Mouse (Mus musculus) forebrain, embryonic 15.5 days (tissue): ENCODE results near the gene Rack1. TPM values are rescaled to one million over a fixed set of nuclear protein-coding genes. Genes with fewer than 3 reads are reported as not detected.

Source experiments
- ATAC-seq: fragments of 200-750 bp; cut with Nextera tagmentation; replicated peaks from 2 replicates; pipeline ENCODE4 v1.8.0; 2017; ENCODE audit warnings: mild to moderate bottlenecking, moderate TSS enrichment, moderate library complexity
- H3K27ac ChIP-seq: fragments of 300-500 bp; sonication (generic); replicated peaks from 2 replicates; pipeline ENCODE4 v1.5.1; 2015; ENCODE audit warnings: mild to moderate bottlenecking, inconsistent platforms
- H3K27me3 ChIP-seq: fragments of 300-500 bp; sonication (generic); 2 replicates; pipeline ENCODE4 v1.6.1; 2015; ENCODE audit warnings: inconsistent platforms
- H3K36me3 ChIP-seq: fragments of 300-500 bp; sonication (generic); 2 replicates; pipeline ENCODE4 v1.6.1; 2015; ENCODE audit warnings: mild to moderate bottlenecking, inconsistent platforms
- H3K4me1 ChIP-seq: fragments of 300-500 bp; sonication (generic); 2 replicates; pipeline ENCODE4 v1.6.1; 2015; ENCODE audit warnings: inconsistent platforms
- H3K4me2 ChIP-seq: fragments of 300-500 bp; sonication (generic); replicated peaks from 2 replicates; pipeline ENCODE4 v1.6.1; 2015; ENCODE audit warnings: mild to moderate bottlenecking, inconsistent platforms
- H3K4me3 ChIP-seq: fragments of 300-500 bp; sonication (generic); 2 replicates; pipeline ENCODE4 v1.5.1; 2015; ENCODE audit warnings: mild to moderate bottlenecking, inconsistent platforms
- H3K9ac ChIP-seq: fragments of 300-500 bp; sonication (generic); replicated peaks from 2 replicates; pipeline ENCODE4 v1.6.1; 2015; ENCODE audit warnings: mild to moderate bottlenecking, inconsistent platforms
- H3K9me3 ChIP-seq: fragments of 300-500 bp; sonication (generic); 2 replicates; pipeline ENCODE4 v1.6.1; 2016; ENCODE audit warnings: inconsistent platforms
- WGBS: fragments of 180-500 bp; shearing (Covaris S2); methylation state at CpG from one replicate; pipeline ENCODE4 v1.1.7; 2015; ENCODE audit warnings: mixed read lengths; 5-methylcytosine and 5-hydroxymethylcytosine counted together
- polyA plus RNA-seq: library from polyadenylated mRNA; unstranded; fragments of >200 nt; fragmentation: Nextera tagmentation; extraction: Ambion mirVana; gene quantifications from 2 replicates; pipeline ENCODE4 v1.2.1, GENCODE M21; 2015

The Rack1 gene
- polyA plus RNA-seq, 1 experiment from 2014 or later = 475 TPM

GRCm38 (mm10) chr11:48798984-48799920 is 880 bp upstream of the Rack1 start:
- Histone ChIP-seq H3K4me3 (peak overlapping the region; percentile 88), H3K27me3 (no peaks in the 10 kb centered on the region), H3K9ac (peak overlapping the region; percentile 77), H3K36me3 (peaks cover 25% of the 10 kb centered on the region), H3K9me3 (no peaks in the 10 kb centered on the region), H3K4me2 (peak overlapping the region; percentile 93), H3K4me1 (peaks cover 42% of the 10 kb centered on the region), H3K27ac (peak overlapping the region; percentile 98)
- WGBS = 10% methylated on average over 18 of the region's 18 CpGs
- ATAC-seq = peak; percentile 9; the same call in 1 of the 2 replicates

GRCm38 (mm10) chr11:48801831-48802772 is 2.0 kb downstream of the Rack1 start:
- peak overlapping the region; percentile 77 for H3K9ac ChIP-seq
- no peaks in the 10 kb centered on the region for H3K27me3 ChIP-seq
- WGBS = 79% methylated on average over 17 of the region's 17 CpGs
- H3K4me2 ChIP-seq = peak overlapping the region; percentile 93
- no peak overlapping the region for H3K27ac ChIP-seq
- peaks cover 53% of the 10 kb centered on the region for H3K36me3 ChIP-seq
- peak overlapping the region; percentile 88 for H3K4me3 ChIP-seq
- ATAC-seq = no peak
- H3K4me1 ChIP-seq = peaks cover 42% of the 10 kb centered on the region
- no peaks in the 10 kb centered on the region for H3K9me3 ChIP-seq

GRCm38 (mm10) chr11:48803988-48804387 is 3.9 kb downstream of the Rack1 start:
- Histone ChIP-seq H3K4me3 (no peak overlapping the region), H3K4me2 (no peak overlapping the region), H3K27ac (no peak overlapping the region), H3K36me3 (peaks cover 72% of the 10 kb centered on the region), H3K9ac (no peak overlapping the region), H3K9me3 (no peaks in the 10 kb centered on the region), H3K4me1 (peaks cover 28% of the 10 kb centered on the region), H3K27me3 (no peaks in the 10 kb centered on the region)
- 95% methylated on average over 2 of the region's 2 CpGs for WGBS
- ATAC-seq = no peak

- H3K4me2 ChIP-seq = no peak overlapping the region
- H3K27ac ChIP-seq = no peak overlapping the region
- H3K27me3 ChIP-seq = no peaks in the 10 kb centered on the region
- WGBS = 83% methylated on average over 2 of the region's 2 CpGs
- H3K4me3 ChIP-seq = no peak overlapping the region
- no peak for ATAC-seq
- H3K9ac ChIP-seq = no peak overlapping the region
- H3K4me1 ChIP-seq = peaks cover 23% of the 10 kb centered on the region
- peaks cover 81% of the 10 kb centered on the region for H3K36me3 ChIP-seq
- no peaks in the 10 kb centered on the region for H3K9me3 ChIP-seq
These were observed 4.8 kb downstream of the Rack1 start for GRCm38 (mm10) chr11:48804922-48805321.

GRCm38 (mm10) chr11:48806856-48807562 is 6.9 kb downstream of the Rack1 start:
- Histone ChIP-seq H3K9ac (no peak overlapping the region), H3K27me3 (no peaks in the 10 kb centered on the region), H3K4me1 (peaks cover 12% of the 10 kb centered on the region), H3K4me3 (no peak overlapping the region), H3K27ac (no peak overlapping the region), H3K36me3 (peaks cover 99% of the 10 kb centered on the region), H3K9me3 (no peaks in the 10 kb centered on the region), H3K4me2 (no peak overlapping the region)
- WGBS = 59% methylated on average over 21 of the region's 21 CpGs
- peak; percentile 46 for ATAC-seq

- Histone ChIP-seq H3K9me3 (no peaks in the 10 kb centered on the region), H3K4me3 (no peak overlapping the region), H3K4me2 (no peak overlapping the region), H3K36me3 (peaks cover 98% of the 10 kb centered on the region), H3K9ac (no peak overlapping the region), H3K4me1 (0 out of 2 replicates have a peak, but pooled peaks cover 6% of the 10 kb centered on the region), H3K27ac (no peak overlapping the region), H3K27me3 (no peaks in the 10 kb centered on the region)
- WGBS = 75% methylated on average over 14 of the region's 14 CpGs
- peak; percentile 44 for ATAC-seq
These were observed 7.6 kb downstream of the Rack1 start for GRCm38 (mm10) chr11:48807563-48808303.

GRCm38 (mm10) chr11:48808304-48808646 is 8.1 kb downstream of the Rack1 start:
- H3K9ac ChIP-seq = no peak overlapping the region
- H3K36me3 ChIP-seq = peaks cover 92% of the 10 kb centered on the region
- H3K4me2 ChIP-seq = no peak overlapping the region
- no peak overlapping the region for H3K4me3 ChIP-seq
- H3K27me3 ChIP-seq = no peaks in the 10 kb centered on the region
- no peaks in the 10 kb centered on the region for H3K9me3 ChIP-seq
- ATAC-seq = no peak
- peaks cover 3% of the 10 kb centered on the region; the same call in 1 of the 2 replicates for H3K4me1 ChIP-seq
- no peak overlapping the region for H3K27ac ChIP-seq

GRCm38 (mm10) chr11:48808737-48809433 is 8.8 kb downstream of the Rack1 start:
- Histone ChIP-seq H3K36me3 (peaks cover 86% of the 10 kb centered on the region), H3K27ac (no peak overlapping the region), H3K27me3 (no peaks in the 10 kb centered on the region), H3K4me1 (peaks cover 8% of the 10 kb centered on the region; the same call in 1 of the 2 replicates), H3K4me3 (no peak overlapping the region), H3K4me2 (no peak overlapping the region), H3K9me3 (no peaks in the 10 kb centered on the region), H3K9ac (0 out of 2 replicates have a peak overlapping the region, but pooled peaks have one; percentile 3)
- ATAC-seq = no peak
- WGBS = 66% methylated on average over 16 of the region's 16 CpGs

GRCm38 (mm10) chr11:48809434-48809830 is 9.3 kb downstream of the Rack1 start:
- 67% methylated on average over 4 of the region's 4 CpGs for WGBS
- Histone ChIP-seq H3K9ac (0 out of 2 replicates have a peak overlapping the region, but pooled peaks have one; percentile 3), H3K4me3 (no peak overlapping the region), H3K4me2 (no peak overlapping the region), H3K36me3 (peaks cover 81% of the 10 kb centered on the region), H3K9me3 (no peaks in the 10 kb centered on the region), H3K27me3 (no peaks in the 10 kb centered on the region), H3K27ac (no peak overlapping the region), H3K4me1 (peaks cover 12% of the 10 kb centered on the region)
- ATAC-seq = no peak

GRCm38 (mm10) chr11:48810142-48810541 is 10.0 kb downstream of the Rack1 start:
- Histone ChIP-seq H3K4me1 (peaks cover 19% of the 10 kb centered on the region), H3K36me3 (peaks cover 74% of the 10 kb centered on the region), H3K4me2 (no peak overlapping the region), H3K4me3 (no peak overlapping the region), H3K9ac (no peak overlapping the region), H3K9me3 (no peaks in the 10 kb centered on the region), H3K27me3 (no peaks in the 10 kb centered on the region), H3K27ac (no peak overlapping the region)
- no peak for ATAC-seq
- WGBS = 86% methylated on average over 2 of the region's 2 CpGs
